Mouse (Mus musculus): ENCODE measurements at regions not wholly inside any gene's neighbourhood (a gene's known extent, or its start where the extent isn't known, plus 50 kb on each side); places are given as distances from the start of the nearest gene placed in this dataset.

DNA sequence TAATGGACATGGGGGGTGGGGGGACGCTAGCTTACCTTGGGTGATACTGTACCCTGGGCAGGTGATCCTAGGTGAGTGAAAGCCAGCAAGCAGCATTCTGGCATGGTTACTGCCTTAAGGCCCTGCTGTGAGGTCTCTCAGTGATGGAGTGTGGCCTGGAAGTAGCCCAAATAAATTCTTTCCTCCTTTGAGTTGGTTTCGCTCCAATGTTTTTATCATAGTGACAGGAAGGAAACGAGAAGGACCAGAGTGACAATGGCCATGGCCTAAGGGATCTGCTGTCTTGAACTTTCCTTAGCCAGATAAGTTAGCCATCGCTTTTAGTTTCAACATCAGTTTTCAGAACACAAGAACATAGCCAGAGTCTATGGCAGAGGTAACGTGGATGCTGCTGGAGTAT, 282.7 kb downstream of the Cxcl12 start:
- ATAC-seq (ENCODE audit: low FRiP score), result no peak
- H3K9ac ChIP-seq, result no peak overlapping the region
- no peaks in the 10 kb centered on the region for H3K9me3 ChIP-seq (replicated peaks)
- no peak overlapping the region for H3K27ac ChIP-seq
- H3K27me3 ChIP-seq, result no peaks in the 10 kb centered on the region
- H3K36me3 ChIP-seq, result no peaks in the 10 kb centered on the region
- no peak overlapping the region for H3K4me3 ChIP-seq
- 91% methylated on average over 5 of the region's 5 CpGs for WGBS
- H3K4me2 ChIP-seq (replicated peaks), result no peak overlapping the region
- H3K4me1 ChIP-seq, result no peaks in the 10 kb centered on the region

DNA sequence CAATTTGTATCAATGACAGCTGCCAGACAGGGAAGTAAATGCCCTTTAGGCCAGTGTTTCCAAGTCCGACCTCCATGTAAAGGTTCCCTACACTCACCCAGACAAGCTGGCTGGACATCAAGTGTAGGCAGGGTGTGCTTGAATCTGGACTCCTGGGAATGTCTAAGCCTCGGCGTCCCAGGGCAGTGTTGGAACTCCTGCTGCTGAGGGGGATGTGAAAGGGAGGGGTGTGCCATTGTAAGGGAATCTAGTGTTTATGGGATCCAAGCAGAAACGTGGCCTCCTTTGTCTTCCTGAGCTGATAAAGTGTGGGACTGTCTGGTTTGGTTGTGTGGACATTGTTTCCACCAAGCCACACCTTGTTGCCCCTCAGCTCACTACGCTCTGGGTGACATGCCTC, 291.9 kb downstream of the Cxcl12 start:
- no peak overlapping the region for H3K4me3 ChIP-seq
- no peaks in the 10 kb centered on the region; the same call in 1 of the 2 replicates for H3K4me1 ChIP-seq
- WGBS, result 42% methylated on average over 5 of the region's 5 CpGs

GRCm38 (mm10) chr6:117465165-117465564, 296.8 kb downstream of the Cxcl12 start:
- Histone ChIP-seq H3K27ac (no peak overlapping the region), H3K4me1 (no peaks in the 10 kb centered on the region; the same call in 1 of the 2 replicates), H3K9me3 (replicated peaks) (no peaks in the 10 kb centered on the region), H3K4me3 (no peak overlapping the region), H3K27me3 (no peaks in the 10 kb centered on the region), H3K9ac (no peak overlapping the region), H3K36me3 (no peaks in the 10 kb centered on the region), H3K4me2 (replicated peaks) (no peak overlapping the region)
- no peak for ATAC-seq (ENCODE audit: low FRiP score)
- WGBS, result 81% methylated on average over 4 of the region's 4 CpGs

More for the DNA sequence above, 291.9 kb downstream of the Cxcl12 start:
- no peaks in the 10 kb centered on the region for H3K27me3 ChIP-seq
- no peak overlapping the region for H3K27ac ChIP-seq
- no peaks in the 10 kb centered on the region for H3K36me3 ChIP-seq
- no peaks in the 10 kb centered on the region for H3K9me3 ChIP-seq (replicated peaks)
- no peak for ATAC-seq (ENCODE audit: low FRiP score)
- H3K4me2 ChIP-seq (replicated peaks), result no peak overlapping the region
- no peak overlapping the region for H3K9ac ChIP-seq

DNA sequence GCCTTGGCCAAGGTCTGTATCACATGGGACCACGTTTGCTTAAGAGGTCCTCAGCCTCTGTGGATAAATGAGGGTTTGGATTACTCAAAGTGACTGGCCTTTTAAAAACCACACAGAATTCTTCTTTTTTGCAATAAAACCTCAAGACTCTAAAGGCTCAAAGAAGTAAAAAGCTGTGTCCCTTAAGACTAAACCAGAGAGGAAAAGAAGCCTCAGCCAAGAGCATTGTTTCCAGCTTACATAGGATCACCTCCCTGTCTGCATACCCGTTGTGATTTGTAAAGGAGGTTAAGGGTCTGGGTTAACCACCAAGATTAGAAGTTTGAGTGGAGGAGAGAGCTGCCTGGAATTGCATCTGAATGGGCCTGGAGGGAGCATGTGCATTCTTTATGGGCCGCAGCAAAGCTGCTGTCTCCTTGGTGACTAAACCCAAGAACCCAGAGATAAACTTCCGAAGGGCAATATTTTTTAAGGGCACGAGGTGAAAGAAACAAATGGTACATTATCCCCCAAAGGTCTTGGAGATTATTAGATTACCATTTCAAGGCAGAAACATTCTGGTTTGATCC, 297.4 kb downstream of the Cxcl12 start:
- Histone ChIP-seq H3K9me3 (replicated peaks) (no peaks in the 10 kb centered on the region), H3K4me2 (replicated peaks) (no peak overlapping the region), H3K9ac (no peak overlapping the region), H3K36me3 (no peaks in the 10 kb centered on the region), H3K27me3 (no peaks in the 10 kb centered on the region), H3K27ac (no peak overlapping the region), H3K4me3 (no peak overlapping the region), H3K4me1 (no peaks in the 10 kb centered on the region)
- no peak for ATAC-seq (ENCODE audit: low FRiP score)
- 58% methylated on average over 5 of the region's 5 CpGs for WGBS

GRCm38 (mm10) chr6:117479376-117479775, 311.0 kb downstream of the Cxcl12 start:
- H3K36me3 ChIP-seq, result no peaks in the 10 kb centered on the region
- H3K27me3 ChIP-seq, result no peaks in the 10 kb centered on the region
- no peaks in the 10 kb centered on the region for H3K9me3 ChIP-seq (replicated peaks)
- H3K4me3 ChIP-seq, result no peak overlapping the region
- no peak overlapping the region for H3K9ac ChIP-seq
- no peak for ATAC-seq (ENCODE audit: low FRiP score)
- H3K4me2 ChIP-seq (replicated peaks), result no peak overlapping the region
- 0 out of 2 replicates have a peak, but pooled peaks cover 9% of the 10 kb centered on the region for H3K4me1 ChIP-seq
- 48% methylated on average over 2 of the region's 2 CpGs for WGBS
- H3K27ac ChIP-seq, result no peak overlapping the region

- no peaks in the 10 kb centered on the region for H3K27me3 ChIP-seq
- no peak for ATAC-seq (ENCODE audit: low FRiP score)
- H3K4me3 ChIP-seq, result no peak overlapping the region
- H3K4me1 ChIP-seq, result 0 out of 2 replicates have a peak, but pooled peaks cover 9% of the 10 kb centered on the region
- H3K36me3 ChIP-seq, result no peaks in the 10 kb centered on the region
- 90% methylated on average over 2 of the region's 2 CpGs for WGBS
- H3K9ac ChIP-seq, result no peak overlapping the region
- no peak overlapping the region for H3K4me2 ChIP-seq (replicated peaks)
- no peak overlapping the region for H3K27ac ChIP-seq
- no peaks in the 10 kb centered on the region for H3K9me3 ChIP-seq (replicated peaks)
These were observed 312.1 kb downstream of the Cxcl12 start for GRCm38 (mm10) chr6:117480396-117480795.

DNA sequence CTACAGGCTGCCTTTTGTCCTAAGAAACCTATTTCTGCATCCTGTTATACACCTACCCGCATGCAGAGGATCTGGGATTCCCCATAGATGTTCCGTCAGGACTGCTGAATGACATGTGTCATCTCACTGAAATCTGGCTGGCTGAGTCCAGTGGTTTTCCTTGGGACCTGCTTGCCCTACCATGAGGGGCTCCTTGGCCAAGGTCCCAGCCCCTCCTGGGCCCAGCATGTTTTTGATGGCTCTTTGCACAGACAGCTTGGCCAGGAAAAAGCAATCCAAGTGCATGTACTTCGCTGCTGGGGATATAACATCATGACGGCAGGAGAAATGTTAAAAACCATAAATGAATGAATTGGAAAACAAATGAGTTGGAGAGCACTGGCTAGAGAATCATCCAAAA, 320.8 kb downstream of the Cxcl12 start:
- Histone ChIP-seq H3K36me3 (no peaks in the 10 kb centered on the region), H3K9me3 (replicated peaks) (no peaks in the 10 kb centered on the region), H3K27ac (no peak overlapping the region), H3K4me2 (replicated peaks) (no peak overlapping the region), H3K27me3 (no peaks in the 10 kb centered on the region), H3K9ac (no peak overlapping the region), H3K4me3 (no peak overlapping the region), H3K4me1 (no peaks in the 10 kb centered on the region)
- ATAC-seq (ENCODE audit: low FRiP score), result no peak
- 90% methylated on average over 4 of the region's 4 CpGs for WGBS

- Histone ChIP-seq H3K4me2 (replicated peaks) (no peak overlapping the region), H3K27ac (no peak overlapping the region), H3K9ac (no peak overlapping the region), H3K27me3 (no peaks in the 10 kb centered on the region), H3K36me3 (no peaks in the 10 kb centered on the region), H3K4me1 (no peaks in the 10 kb centered on the region), H3K4me3 (no peak overlapping the region), H3K9me3 (replicated peaks) (no peaks in the 10 kb centered on the region)
- ATAC-seq (ENCODE audit: low FRiP score), result no peak
- WGBS, result 90% methylated on average over 3 of the region's 3 CpGs
These were observed 321.5 kb downstream of the Cxcl12 start for GRCm38 (mm10) chr6:117489761-117490396.

DNA sequence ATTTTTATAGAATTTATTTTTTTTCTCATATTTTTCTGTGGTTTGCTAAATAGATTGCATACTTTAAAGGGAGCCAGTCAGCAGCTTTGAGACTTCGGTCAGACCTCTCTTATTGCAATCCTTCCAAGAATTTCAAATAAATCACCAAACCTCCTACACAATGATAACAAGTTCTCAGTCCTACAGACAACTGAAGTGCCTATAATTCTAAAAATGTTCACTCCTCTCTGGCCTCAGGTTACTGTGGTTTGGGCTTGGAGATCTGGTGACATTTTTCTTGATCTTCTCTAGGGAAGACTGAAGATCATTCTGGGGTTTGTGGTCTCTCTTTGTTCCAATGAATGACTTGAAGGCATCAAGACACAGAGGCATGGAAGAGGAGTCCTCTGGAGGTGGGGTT, 326.6 kb downstream of the Cxcl12 start:
- no peaks in the 10 kb centered on the region for H3K4me1 ChIP-seq
- no peak for ATAC-seq (ENCODE audit: low FRiP score)
- WGBS, result 100% methylated on average over 1 of the region's 1 CpGs

DNA sequence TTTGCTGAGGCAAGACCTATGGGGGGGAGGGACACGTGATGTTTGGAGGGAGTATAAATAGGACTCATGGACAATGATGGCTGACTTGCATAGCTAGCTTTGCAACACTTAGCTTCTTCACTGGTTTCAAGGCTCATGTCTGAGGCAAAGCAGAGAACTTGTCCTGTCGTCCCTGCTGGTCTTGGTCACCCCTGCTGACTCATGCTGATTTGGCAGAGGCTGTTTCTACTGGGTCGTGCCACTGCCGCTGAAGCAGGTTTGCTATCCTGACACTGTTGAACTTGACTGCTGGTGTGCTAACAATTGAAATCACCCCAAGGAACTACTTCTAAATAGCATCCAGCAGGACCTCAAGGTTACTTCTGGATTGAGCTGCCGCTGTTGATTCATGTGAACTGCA, 329.0 kb downstream of the Cxcl12 start:
- Histone ChIP-seq H3K4me2 (replicated peaks) (no peak overlapping the region), H3K9ac (no peak overlapping the region), H3K27ac (no peak overlapping the region), H3K9me3 (replicated peaks) (no peaks in the 10 kb centered on the region), H3K27me3 (no peaks in the 10 kb centered on the region), H3K4me1 (no peaks in the 10 kb centered on the region), H3K36me3 (no peaks in the 10 kb centered on the region), H3K4me3 (no peak overlapping the region)
- WGBS, result 78% methylated on average over 5 of the region's 5 CpGs
- no peak for ATAC-seq (ENCODE audit: low FRiP score)

More for the DNA sequence above, 326.6 kb downstream of the Cxcl12 start:
- Histone ChIP-seq H3K27ac (no peak overlapping the region), H3K4me2 (replicated peaks) (no peak overlapping the region), H3K4me3 (no peak overlapping the region), H3K9me3 (replicated peaks) (no peaks in the 10 kb centered on the region), H3K36me3 (no peaks in the 10 kb centered on the region), H3K9ac (no peak overlapping the region), H3K27me3 (no peaks in the 10 kb centered on the region)

DNA sequence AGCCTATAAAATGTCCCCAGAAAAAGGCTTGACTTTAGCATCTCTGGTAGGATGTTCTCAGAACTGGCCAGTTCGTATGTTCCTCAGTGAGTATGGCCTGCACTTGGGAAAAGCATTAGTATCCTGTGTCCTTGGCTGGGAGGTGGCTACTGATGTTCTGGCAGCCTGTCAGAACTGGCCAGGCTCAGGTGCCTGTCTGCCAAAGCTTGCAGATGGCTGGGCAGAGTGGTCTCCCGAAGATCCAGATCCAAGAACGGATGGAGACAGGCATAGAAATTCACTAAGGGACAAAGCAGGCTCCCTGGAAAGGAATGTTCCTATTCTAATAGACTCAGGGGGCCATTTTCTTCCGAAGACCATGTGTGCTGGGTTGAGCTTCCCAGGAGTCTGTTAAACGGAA, 329.6 kb downstream of the Cxcl12 start:
- Histone ChIP-seq H3K27ac (no peak overlapping the region), H3K4me3 (no peak overlapping the region), H3K9ac (no peak overlapping the region), H3K4me1 (no peaks in the 10 kb centered on the region), H3K36me3 (no peaks in the 10 kb centered on the region), H3K9me3 (replicated peaks) (no peaks in the 10 kb centered on the region), H3K4me2 (replicated peaks) (no peak overlapping the region), H3K27me3 (no peaks in the 10 kb centered on the region)
- no peak for ATAC-seq (ENCODE audit: low FRiP score)
- WGBS, result 81% methylated on average over 5 of the region's 5 CpGs

- ATAC-seq (ENCODE audit: low FRiP score), result no peak
- Histone ChIP-seq H3K36me3 (no peaks in the 10 kb centered on the region), H3K4me1 (no peaks in the 10 kb centered on the region), H3K9ac (no peak overlapping the region), H3K27ac (no peak overlapping the region), H3K4me3 (no peak overlapping the region), H3K4me2 (replicated peaks) (no peak overlapping the region), H3K9me3 (replicated peaks) (no peaks in the 10 kb centered on the region), H3K27me3 (0 out of 2 replicates have a peak, but pooled peaks cover 2% of the 10 kb centered on the region)
- 73% methylated on average over 5 of the region's 5 CpGs for WGBS
These were observed 334.0 kb downstream of the Cxcl12 start for GRCm38 (mm10) chr6:117502346-117502745.

DNA sequence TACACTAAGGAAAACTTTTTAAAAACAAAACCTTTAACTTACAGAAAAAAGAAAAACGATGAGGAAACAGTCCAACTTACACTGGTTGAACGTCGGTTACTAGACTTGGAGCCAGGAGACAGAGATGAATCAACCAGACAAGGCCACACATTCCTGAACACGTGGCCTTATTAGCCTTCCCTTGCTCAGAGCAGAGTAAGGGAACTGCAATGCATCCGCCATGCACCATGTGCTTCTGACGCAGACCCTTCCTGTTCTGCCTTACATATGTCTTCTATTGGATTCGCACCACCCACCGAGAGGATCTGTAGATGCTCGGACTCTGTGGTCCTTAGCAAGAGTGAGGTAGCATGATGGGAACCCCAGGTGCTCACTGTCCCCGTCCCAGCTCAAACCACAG, 336.2 kb upstream of the Zfp637 start:
- Histone ChIP-seq H3K9ac (no peak overlapping the region), H3K27me3 (0 out of 2 replicates have a peak, but pooled peaks cover 4% of the 10 kb centered on the region), H3K4me1 (no peaks in the 10 kb centered on the region), H3K9me3 (replicated peaks) (no peaks in the 10 kb centered on the region), H3K4me2 (replicated peaks) (no peak overlapping the region), H3K36me3 (no peaks in the 10 kb centered on the region), H3K27ac (no peak overlapping the region), H3K4me3 (no peak overlapping the region)
- 80% methylated on average over 10 of the region's 10 CpGs for WGBS
- ATAC-seq (ENCODE audit: low FRiP score), result no peak

Measured in hindbrain, embryonic 12.5 days (tissue).